Mouse (Mus musculus) hindbrain, embryonic 10.5 days (tissue): Measurements from ENCODE around the gene Lrp2bp. TPM values are rescaled to one million over a fixed set of nuclear protein-coding genes. Genes with fewer than 3 reads are reported as not detected.

ENCODE experiments used
- DNase-seq: peaks from one replicate; pipeline ENCODE4 v3.0.0-alpha.2; 2017; ENCODE audit warnings: low spot score
- H3K27ac ChIP-seq: fragments of 300-500 bp; sonication (generic); 2 replicates; pipeline ENCODE4 v1.5.1; 2016; ENCODE audit warnings: mild to moderate bottlenecking, moderate library complexity
- H3K27me3 ChIP-seq: fragments of 300-500 bp; sonication (generic); 2 replicates; pipeline ENCODE4 v1.6.1; 2016; ENCODE audit warnings: mild to moderate bottlenecking; ENCODE audit not compliant: poor library complexity, insufficient read depth, severe bottlenecking
- H3K36me3 ChIP-seq: fragments of 300-500 bp; sonication (generic); 2 replicates; pipeline ENCODE4 v1.6.1; 2016; ENCODE audit warnings: mild to moderate bottlenecking, moderate library complexity
- H3K4me1 ChIP-seq: fragments of 300-500 bp; sonication (generic); replicated peaks from 2 replicates; pipeline ENCODE4 v1.6.1; 2016; ENCODE audit warnings: mild to moderate bottlenecking
- H3K4me3 ChIP-seq: fragments of 300-500 bp; sonication (generic); 2 replicates; pipeline ENCODE4 v1.5.1; 2016; ENCODE audit warnings: mild to moderate bottlenecking, moderate library complexity
- H3K9me3 ChIP-seq: fragments of 300-500 bp; sonication (generic); 2 replicates; pipeline ENCODE4 v1.6.1; 2016; ENCODE audit warnings: mild to moderate bottlenecking, moderate library complexity
- WGBS: fragments of 180-500 bp; shearing (Covaris S2); methylation state at CpG from one replicate; pipeline ENCODE4 v1.1.7; 2016; 5-methylcytosine and 5-hydroxymethylcytosine counted together
- polyA plus RNA-seq: library from polyadenylated mRNA; unstranded; fragments of >200 nt; fragmentation: Nextera tagmentation; extraction: Ambion mirVana; gene quantifications from 2 replicates; pipeline ENCODE4 v1.2.1, GENCODE M21; 2016

The Lrp2bp gene
- polyA plus RNA-seq, 1 experiment from 2014 or later: 0.10 TPM

DNA sequence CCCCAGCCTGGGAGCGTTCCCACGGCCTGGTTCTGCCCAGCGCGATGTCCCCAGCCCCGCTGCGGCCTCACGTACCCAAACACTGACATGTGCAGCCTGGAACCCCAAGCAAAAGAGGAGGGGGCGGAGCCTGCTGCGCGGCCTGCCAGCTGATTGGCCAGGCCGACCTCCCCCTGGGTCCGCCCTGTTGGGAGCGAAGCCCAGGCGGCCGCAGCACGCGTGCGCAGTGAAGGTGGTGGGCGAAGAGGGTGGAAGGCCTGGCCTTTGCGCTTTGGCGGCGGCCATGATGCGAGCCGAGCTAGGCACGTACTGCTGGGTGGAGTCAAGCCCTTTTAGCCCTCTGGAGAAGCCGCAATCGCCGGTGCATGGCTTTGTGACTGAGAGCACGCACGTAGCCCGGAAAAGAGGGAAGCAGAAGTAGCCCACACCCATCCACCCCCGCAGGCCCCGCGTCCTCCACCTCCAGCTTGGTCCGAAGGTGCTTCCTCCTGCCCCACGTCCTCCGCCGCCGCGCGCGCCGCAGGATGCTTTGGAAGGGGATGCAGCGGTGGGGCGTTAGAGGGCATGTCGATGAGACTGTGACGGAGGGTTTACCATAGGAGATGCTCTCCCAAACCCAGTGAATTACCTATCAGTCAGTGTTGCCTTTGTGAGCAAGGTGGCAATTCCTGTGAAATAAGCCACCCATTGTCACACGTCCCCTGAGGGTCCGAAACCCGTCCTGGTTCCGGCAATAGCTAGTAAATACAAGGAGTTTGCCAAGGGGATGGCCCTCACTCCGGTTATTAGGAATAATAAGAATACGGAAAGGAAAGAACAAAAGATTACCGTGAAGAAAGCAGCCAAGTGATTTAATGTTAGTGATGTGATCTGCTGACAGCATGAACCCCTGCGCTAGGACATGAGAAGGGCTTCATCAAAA is 942 bp downstream of the Lrp2bp start:
- H3K4me3 ChIP-seq: peak overlapping the region; percentile 63
- no peaks in the 10 kb centered on the region for H3K27me3 ChIP-seq

DNA sequence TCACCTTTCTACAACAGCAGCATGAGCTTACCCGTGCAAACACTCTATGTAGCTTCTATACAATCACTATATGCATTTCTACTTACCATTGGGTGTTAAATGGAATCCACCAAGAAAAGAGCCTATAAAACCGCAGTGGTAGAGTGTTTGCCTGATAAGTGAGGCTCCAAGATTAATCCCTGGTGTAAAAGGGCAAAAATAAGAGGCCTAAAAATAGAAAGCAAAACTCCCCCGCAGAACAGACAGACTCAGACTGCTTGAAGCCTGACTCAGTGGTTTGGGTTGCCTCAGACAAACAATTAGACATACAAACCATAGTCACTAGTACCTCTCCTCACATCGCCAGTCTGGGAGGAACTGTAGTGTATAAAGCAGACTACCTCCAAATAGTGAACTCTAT is 6.5 kb downstream of the Lrp2bp start, which contains the start of gene Ankrd37:
Ankrd37 (minus strand) TSS at position 112 of the 400 bp plus-strand sequence.
- Histone ChIP-seq H3K36me3 (no peaks in the 10 kb centered on the region), H3K4me3 (no peak within 1 kb of the TSS), H3K27ac (no peak within 1 kb of the TSS), H3K9me3 (no peaks in the 10 kb centered on the region), H3K4me1 (peaks cover 4% of the 10 kb centered on the region), H3K27me3 (no peaks in the 10 kb centered on the region)
- DNase-seq: no peak
- 77% methylated on average over 4 of the region's 4 CpGs for WGBS

More for the DNA sequence above, 942 bp downstream of the Lrp2bp start:
- H3K36me3 ChIP-seq: peaks cover 26% of the 10 kb centered on the region
- WGBS: 7% methylated on average over 55 of the region's 55 CpGs
- H3K4me1 ChIP-seq: peaks cover 25% of the 10 kb centered on the region
- peak; percentile 99 for DNase-seq
- H3K9me3 ChIP-seq: no peaks in the 10 kb centered on the region
- H3K27ac ChIP-seq: peak overlapping the region; percentile 99

DNA sequence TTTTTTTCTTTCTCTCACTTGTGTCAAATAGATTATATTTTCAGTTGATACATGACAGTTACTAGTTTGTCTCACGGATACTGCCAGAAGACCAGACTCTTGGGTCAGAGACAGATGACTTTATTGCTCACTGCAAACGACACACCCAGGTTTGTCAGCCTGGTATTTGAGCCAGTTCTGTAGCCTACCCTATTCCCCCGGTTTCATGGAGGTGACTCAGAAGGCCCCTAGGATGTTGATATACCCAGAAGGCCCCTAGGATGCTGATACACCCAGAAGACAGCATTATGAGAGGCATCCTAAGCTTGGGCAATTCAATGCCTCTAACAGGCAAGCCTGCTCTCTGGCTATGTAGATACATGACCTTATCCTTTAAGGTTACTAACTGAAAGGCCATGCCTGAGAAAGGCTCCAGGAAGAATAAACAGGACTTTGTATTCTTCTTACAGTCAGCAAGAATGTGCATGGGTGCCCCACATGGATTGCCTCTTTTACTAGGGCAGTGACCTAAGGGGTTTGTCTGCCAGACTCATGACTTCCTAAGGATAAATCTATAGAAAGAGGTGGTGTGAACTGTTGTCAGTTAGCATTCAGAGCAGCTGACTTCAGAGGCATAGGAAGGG is 8.1 kb downstream of the Lrp2bp start:
- Histone ChIP-seq H3K27me3 (no peaks in the 10 kb centered on the region), H3K4me3 (no peak overlapping the region), H3K4me1 (peaks cover 13% of the 10 kb centered on the region), H3K9me3 (no peaks in the 10 kb centered on the region), H3K27ac (no peak overlapping the region), H3K36me3 (no peaks in the 10 kb centered on the region)
- 82% methylated on average over 3 of the region's 3 CpGs for WGBS
- no peak for DNase-seq

DNA sequence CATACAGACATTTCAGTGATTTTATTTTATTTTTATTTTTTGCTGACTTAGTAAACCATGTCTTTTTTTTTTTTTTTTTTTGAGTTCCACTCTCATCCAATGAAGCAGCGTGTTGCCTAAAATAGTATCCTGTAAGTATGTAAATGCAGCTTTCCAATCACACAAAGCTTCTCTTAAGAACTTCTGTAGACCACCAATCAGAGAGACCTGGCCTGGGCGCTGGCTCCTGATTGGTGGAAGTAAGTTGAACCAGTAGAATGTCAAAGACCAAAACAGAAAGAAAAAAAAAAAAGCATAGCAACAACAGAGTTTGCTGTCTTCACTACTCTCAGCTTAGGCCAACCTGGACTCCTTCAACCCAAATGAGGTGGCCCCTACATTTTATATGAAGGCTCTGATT is 11.2 kb downstream of the Lrp2bp start:
- H3K4me1 ChIP-seq: peaks cover 13% of the 10 kb centered on the region
- peak overlapping the region; percentile 29 for H3K4me3 ChIP-seq
- no peak for DNase-seq
- H3K9me3 ChIP-seq: no peaks in the 10 kb centered on the region
- no peaks in the 10 kb centered on the region for H3K27me3 ChIP-seq
- 57% methylated on average over 2 of the region's 2 CpGs for WGBS
- no peaks in the 10 kb centered on the region for H3K36me3 ChIP-seq
- H3K27ac ChIP-seq: 0 out of 2 replicates have a peak overlapping the region, but pooled peaks have one; percentile 4

DNA sequence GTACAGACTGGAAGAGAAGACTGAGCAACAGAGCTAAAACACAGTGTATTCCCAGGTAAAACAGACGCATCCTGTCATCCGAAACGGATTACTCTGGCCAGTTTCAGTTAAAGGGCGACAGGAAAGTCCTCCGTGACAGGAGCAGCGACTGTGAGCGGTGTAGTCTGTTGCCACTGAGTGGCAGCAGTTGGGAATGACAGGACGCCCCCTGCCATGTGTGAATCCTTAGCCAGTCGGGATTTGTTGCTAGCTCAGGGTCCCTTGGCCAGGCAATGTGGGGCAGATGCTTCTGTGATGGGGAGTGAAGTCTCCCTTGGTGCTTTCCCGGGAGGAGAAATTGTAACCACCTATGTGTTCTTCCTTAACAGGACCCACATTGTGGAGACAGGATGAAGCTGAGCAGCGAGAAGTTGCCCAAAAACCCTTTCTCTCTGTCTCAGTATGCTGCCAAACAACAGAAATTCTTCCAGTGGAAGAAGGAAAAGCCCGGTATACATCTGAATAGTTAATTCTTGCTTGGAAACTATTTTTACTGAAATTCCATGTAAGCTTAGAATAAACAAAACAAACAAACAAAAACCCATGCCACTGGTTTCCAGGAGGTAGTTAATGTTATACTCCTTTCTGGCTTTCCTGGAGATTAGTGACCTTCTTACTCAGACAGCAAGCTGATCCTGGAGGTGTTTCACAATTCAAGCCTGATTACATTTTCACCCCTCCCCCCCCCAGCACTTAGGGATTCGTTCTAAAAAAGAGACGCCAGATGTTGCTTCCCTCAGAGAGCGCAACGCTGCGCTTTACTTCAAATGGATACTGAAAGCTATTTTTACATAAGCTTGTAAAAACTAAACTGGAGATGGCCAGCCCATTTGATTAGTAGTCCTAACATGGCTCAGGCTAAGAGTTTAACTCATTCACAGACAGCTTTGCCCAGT is 11.9 kb downstream of the Lrp2bp start:
- DNase-seq: peak; percentile 27
- H3K4me1 ChIP-seq: peaks cover 13% of the 10 kb centered on the region
- H3K4me3 ChIP-seq: peak overlapping the region; percentile 29
- no peaks in the 10 kb centered on the region for H3K27me3 ChIP-seq
- H3K36me3 ChIP-seq: no peaks in the 10 kb centered on the region
- H3K9me3 ChIP-seq: no peaks in the 10 kb centered on the region
- WGBS: 24% methylated on average over 17 of the region's 17 CpGs
- 0 out of 2 replicates have a peak overlapping the region, but pooled peaks have one; percentile 4 for H3K27ac ChIP-seq

- no peak for DNase-seq
- Histone ChIP-seq H3K36me3 (no peaks in the 10 kb centered on the region), H3K27me3 (no peaks in the 10 kb centered on the region), H3K9me3 (no peaks in the 10 kb centered on the region), H3K4me3 (no peak overlapping the region), H3K4me1 (no peaks in the 10 kb centered on the region), H3K27ac (no peak overlapping the region)
- 89% methylated on average over 9 of the region's 9 CpGs for WGBS
Observed at GRCm38 (mm10) chr8:46022203-46022602, 23.1 kb downstream of the Lrp2bp start.

- WGBS: 93% methylated on average over 9 of the region's 9 CpGs
- Histone ChIP-seq H3K4me3 (no peak overlapping the region), H3K27ac (no peak overlapping the region), H3K9me3 (no peaks in the 10 kb centered on the region), H3K27me3 (no peaks in the 10 kb centered on the region), H3K36me3 (no peaks in the 10 kb centered on the region), H3K4me1 (no peaks in the 10 kb centered on the region)
- no peak for DNase-seq
Observed at GRCm38 (mm10) chr8:46022758-46023157, 23.7 kb downstream of the Lrp2bp start.

GRCm38 (mm10) chr8:46024392-46024791 is 25.3 kb downstream of the Lrp2bp start:
- Histone ChIP-seq H3K36me3 (no peaks in the 10 kb centered on the region), H3K4me3 (no peak overlapping the region), H3K27me3 (no peaks in the 10 kb centered on the region), H3K9me3 (no peaks in the 10 kb centered on the region), H3K4me1 (no peaks in the 10 kb centered on the region), H3K27ac (no peak overlapping the region)
- DNase-seq: no peak
- WGBS: 52% methylated on average over 4 of the region's 4 CpGs

GRCm38 (mm10) chr8:46036217-46036616 is 37.1 kb downstream of the Lrp2bp start:
- no peaks in the 10 kb centered on the region for H3K9me3 ChIP-seq
- H3K27me3 ChIP-seq: no peaks in the 10 kb centered on the region
- no peak for DNase-seq
- H3K36me3 ChIP-seq: peaks cover 14% of the 10 kb centered on the region
- no peaks in the 10 kb centered on the region for H3K4me1 ChIP-seq
- 69% methylated on average over 11 of the region's 11 CpGs for WGBS
- no peak overlapping the region for H3K4me3 ChIP-seq
- no peak overlapping the region for H3K27ac ChIP-seq

GRCm38 (mm10) chr8:46039666-46040065 is 40.6 kb downstream of the Lrp2bp start:
- H3K4me1 ChIP-seq: no peaks in the 10 kb centered on the region
- H3K27ac ChIP-seq: no peak overlapping the region
- 91% methylated on average over 1 of the region's 1 CpGs for WGBS
- no peak overlapping the region for H3K4me3 ChIP-seq
- peaks cover 25% of the 10 kb centered on the region for H3K36me3 ChIP-seq
- no peaks in the 10 kb centered on the region for H3K9me3 ChIP-seq
- no peak for DNase-seq
- H3K27me3 ChIP-seq: no peaks in the 10 kb centered on the region

DNA sequence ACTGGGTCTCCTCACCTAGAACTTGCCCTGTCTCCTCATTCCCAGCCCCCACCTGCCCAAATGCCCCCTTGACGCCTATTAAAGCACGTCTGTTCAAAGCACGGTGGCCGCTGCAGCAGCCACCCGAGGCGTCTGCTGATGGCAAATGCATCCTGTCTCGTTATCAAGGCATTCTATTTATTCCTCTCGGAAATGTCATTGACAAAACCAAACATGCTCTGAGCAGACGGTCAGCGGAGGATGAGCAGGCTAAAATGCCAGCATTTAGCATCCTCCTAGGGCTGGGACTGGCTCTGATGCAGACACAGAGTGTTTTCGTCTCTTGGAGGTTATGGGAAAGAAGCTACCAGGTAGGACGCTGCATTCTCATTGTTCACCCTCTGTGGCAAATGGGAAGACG is 41.2 kb downstream of the Lrp2bp start:
- Histone ChIP-seq H3K4me1 (no peaks in the 10 kb centered on the region), H3K36me3 (peaks cover 22% of the 10 kb centered on the region), H3K27me3 (no peaks in the 10 kb centered on the region), H3K4me3 (no peak overlapping the region), H3K27ac (no peak overlapping the region), H3K9me3 (no peaks in the 10 kb centered on the region)
- DNase-seq: no peak
- WGBS: 81% methylated on average over 13 of the region's 13 CpGs

DNA sequence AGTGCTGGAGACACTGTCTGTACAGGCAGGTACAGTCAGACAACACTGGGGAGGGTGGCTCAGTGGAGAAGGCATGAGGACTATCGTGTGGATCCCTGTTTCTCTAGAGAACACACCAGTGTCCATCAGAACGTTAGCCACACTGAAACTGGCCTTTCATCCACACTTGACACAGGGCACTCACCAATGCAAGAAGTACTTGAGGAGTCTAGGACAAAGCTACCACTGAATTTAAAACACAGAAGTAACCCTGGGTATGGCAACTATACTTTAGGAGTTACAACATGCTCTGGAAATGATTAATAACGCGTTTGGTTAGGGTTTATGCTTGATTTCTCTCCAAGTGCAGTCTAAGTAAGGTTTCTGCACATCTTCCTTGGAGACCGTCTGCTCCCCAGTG is 73.7 kb downstream of the Lrp2bp start:
- peaks cover 6% of the 10 kb centered on the region; the same call in 1 of the 2 replicates for H3K36me3 ChIP-seq
- no peaks in the 10 kb centered on the region for H3K4me1 ChIP-seq
- WGBS: 92% methylated on average over 5 of the region's 5 CpGs
- no peak for DNase-seq
- no peaks in the 10 kb centered on the region for H3K27me3 ChIP-seq
- H3K9me3 ChIP-seq: no peaks in the 10 kb centered on the region
- no peak overlapping the region for H3K27ac ChIP-seq
- H3K4me3 ChIP-seq: no peak overlapping the region
